Mouse (Mus musculus) left cerebral cortex, postnatal 14 days (tissue): Measurements from ENCODE around the gene Plin3. TPM values are rescaled to one million over a fixed set of nuclear protein-coding genes. Genes with fewer than 3 reads are reported as not detected.

Experiments used
- DNase-seq, 2 experiments: peaks; one replicate each; pipeline ENCODE4 v3.0.0; 2021 to 2022; ENCODE audit warnings: low spot score in 2 of 2, mixed read lengths in 1 of 2
- intact Hi-C: fragments of 180-260 bp; cut with DNase I; formaldehyde crosslinking; loops from one replicate; pipeline ENCODE4 v1.15.1; 2025
- long read RNA-seq, 2 experiments: library from polyadenylated mRNA; stranded (forward); transcript quantifications; one replicate each; pipeline ENCODE4 v2.0.0; 2021
- total RNA-seq, 2 experiments: library from RNA; stranded (reverse); gene quantifications; 2 replicates each; pipeline ENCODE4 v1.2.3; 2021

Gene Plin3
- 1 to 10 TPM; 4.8 TPM for total RNA-seq
- long read RNA-seq, experiment 1, partial matches to known transcripts, result 0 of 4 reads
- long read RNA-seq, experiment 1, other reads (novel, unspliced or antisense), result 2 of 4 reads
- long read RNA-seq, experiment 2, transcript Plin3-201 (8 exons, 3,645 nt), result major isoform, 6 of 6 reads
- long read RNA-seq, experiment 2, partial matches to known transcripts, result 0 of 6 reads
- long read RNA-seq, experiment 2, other reads (novel, unspliced or antisense), result 0 of 6 reads

GRCm38 (mm10) chr17:56292531-56293222 is at the start of gene Plin3:
Plin3 (minus strand) TSS chr17:56292873.
- DNase-seq, result no peak
- intact Hi-C loops, result no loop called here

- intact Hi-C loops, result no loop called here
- no peak for DNase-seq
Measured at GRCm38 (mm10) chr17:56340717-56341116, 48.0 kb upstream of the Plin3 start.

- no peak for DNase-seq
Measured at GRCm38 (mm10) chr17:56338909-56339308, 46.2 kb upstream of the Plin3 start.

GRCm38 (mm10) chr17:56337791-56338190 is 45.1 kb upstream of the Plin3 start:
- DNase-seq, result no peak
- intact Hi-C loops, result no loop called here

More at GRCm38 (mm10) chr17:56338909-56339308, 46.2 kb upstream of the Plin3 start:
- intact Hi-C loops, result no loop called here

DNA sequence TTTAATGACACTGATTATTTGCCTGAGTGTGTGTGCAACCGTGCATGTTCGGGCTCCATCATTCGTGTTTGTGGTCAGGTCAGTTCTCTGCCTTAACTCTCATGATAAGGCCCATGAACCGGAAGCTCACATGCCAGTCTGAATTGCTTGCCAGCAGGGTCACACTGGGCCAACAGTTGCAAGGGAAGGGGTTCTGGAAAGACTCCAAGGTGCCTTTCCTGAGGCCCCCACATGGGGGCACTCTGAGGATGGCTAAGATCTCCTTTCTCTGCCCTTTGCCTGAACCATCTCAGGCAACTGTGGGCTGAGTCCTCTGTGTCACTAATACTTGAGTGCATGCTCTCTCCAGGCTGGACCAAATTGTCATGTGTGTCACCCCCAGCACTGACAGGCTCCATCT is 44.5 kb upstream of the Plin3 start:
- intact Hi-C loops, result no loop called here

GRCm38 (mm10) chr17:56332987-56333386 is 40.3 kb upstream of the Plin3 start:
- intact Hi-C loops, result no loop called here
- no peak for DNase-seq

More for the DNA sequence above, 44.5 kb upstream of the Plin3 start:
- DNase-seq, result peak; percentile 51 to 70

GRCm38 (mm10) chr17:56331256-56331655 is 38.6 kb upstream of the Plin3 start:
- DNase-seq, result no peak
- intact Hi-C loops, result no loop called here

GRCm38 (mm10) chr17:56330345-56330744 is 37.7 kb upstream of the Plin3 start:
- DNase-seq, result no peak
- intact Hi-C loops, result no loop called here

GRCm38 (mm10) chr17:56329267-56329666 is 36.6 kb upstream of the Plin3 start:
- intact Hi-C loops, result no loop called here
- DNase-seq, result no peak

DNA sequence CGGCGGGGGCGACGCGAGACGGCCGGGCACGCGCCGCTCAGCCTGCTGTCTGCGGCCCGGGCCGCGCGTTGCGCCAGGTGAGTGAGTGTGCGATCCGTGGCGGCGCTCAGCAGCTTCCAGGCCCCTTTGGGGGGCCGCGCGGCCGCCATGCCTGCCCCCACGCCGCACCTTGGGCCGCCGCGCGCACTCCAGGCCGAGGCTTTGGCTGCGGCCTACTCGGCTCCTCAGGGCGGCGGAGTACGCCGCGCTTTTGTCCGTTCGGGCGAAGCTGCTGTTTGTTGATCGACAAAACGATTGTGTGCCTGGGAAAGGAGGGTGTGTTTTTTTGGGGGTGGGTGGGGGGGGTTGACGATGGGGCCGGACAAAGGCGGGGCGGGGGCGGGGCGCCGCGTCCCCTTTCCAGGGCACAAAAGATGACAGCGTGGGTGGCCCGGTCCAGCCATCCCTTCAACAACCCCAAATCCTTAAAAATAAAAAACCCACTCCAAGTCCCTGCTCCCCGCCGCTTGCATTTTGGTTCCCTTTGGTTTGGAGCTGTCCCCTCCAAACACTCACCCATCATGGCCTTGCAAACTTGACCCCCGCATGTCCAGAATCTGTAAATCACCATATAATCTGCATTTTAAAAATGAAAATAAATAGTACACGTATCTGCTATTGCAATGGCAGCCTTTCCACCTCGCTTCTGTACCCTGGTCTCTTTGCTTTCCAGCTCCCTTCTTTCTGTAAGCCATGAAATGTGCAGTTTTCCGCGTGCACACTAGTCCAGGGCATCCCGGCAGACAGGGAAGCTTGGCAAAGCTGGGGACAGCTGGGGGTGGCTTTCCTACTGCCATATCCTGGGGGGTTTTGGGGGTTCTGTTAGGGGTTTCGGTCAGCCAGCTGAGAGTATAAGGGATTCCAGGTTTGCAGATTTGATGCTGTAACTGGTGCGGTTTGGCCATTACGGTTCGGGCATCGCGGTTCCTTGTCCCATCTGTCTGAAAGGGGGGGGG is 33.8 kb upstream of the Plin3 start:
- intact Hi-C loops, result no loop called here
- peak in 1 of 2 experiments; percentile 24 for DNase-seq

GRCm38 (mm10) chr17:56325450-56326152 is 32.9 kb upstream of the Plin3 start, which contains the start of gene Kdm4b:
Kdm4b (plus strand) TSS chr17:56326062.
- DNase-seq, result peak; percentile 99 to 100
- intact Hi-C loops, result no loop called here

- intact Hi-C loops, result no loop called here
- no peak for DNase-seq
Measured at GRCm38 (mm10) chr17:56324419-56324818, 31.7 kb upstream of the Plin3 start.

- DNase-seq, result no peak
- intact Hi-C loops, result no loop called here
Measured at GRCm38 (mm10) chr17:56309191-56309945, 16.7 kb upstream of the Plin3 start.

DNA sequence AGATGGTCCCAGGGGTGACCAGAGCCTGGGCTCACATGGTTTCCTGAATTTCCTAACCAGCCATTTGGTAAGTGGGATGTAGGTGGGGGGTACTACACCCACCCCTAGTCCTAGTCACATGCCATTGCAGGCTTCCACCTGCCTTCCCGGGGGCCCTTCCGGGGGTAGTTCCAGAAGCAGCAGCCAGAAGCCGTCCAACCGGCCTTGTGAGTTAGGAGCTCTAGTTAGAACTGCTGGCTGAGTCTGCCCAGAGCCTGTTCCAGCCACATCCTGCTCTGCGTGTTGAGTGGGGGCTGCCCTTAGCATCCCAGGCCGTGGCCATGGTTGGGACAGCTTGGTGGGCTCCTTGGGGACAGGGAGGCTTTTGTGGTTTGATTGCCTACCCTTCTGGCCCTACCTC is 15.4 kb upstream of the Plin3 start:
- DNase-seq, result no peak
- intact Hi-C loops, result no loop called here

- intact Hi-C loops, result no loop called here
Measured at GRCm38 (mm10) chr17:56305826-56306225, 13.2 kb upstream of the Plin3 start.

DNA sequence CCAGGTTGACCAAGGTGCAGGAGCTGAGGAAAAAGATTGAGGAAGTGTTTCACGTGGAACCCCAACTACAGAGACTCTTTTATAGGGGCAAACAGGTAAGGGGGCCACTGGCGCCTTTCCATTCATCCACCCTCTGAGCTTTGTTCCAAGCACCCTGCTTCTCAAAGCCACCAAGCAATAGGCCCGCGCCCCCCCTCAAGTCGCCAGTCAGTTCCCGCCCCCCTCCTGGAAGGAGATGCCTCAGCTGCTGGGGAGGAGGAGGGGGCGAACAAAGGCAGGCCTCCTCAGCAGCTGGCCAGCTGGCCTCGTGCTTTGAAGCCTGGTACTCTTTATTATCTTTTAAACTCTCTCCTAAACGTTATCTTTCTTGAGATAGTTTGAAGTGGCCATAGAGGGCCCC is 12.5 kb upstream of the Plin3 start:
- no peak for DNase-seq
- intact Hi-C loops, result no loop called here

More at GRCm38 (mm10) chr17:56305826-56306225, 13.2 kb upstream of the Plin3 start:
- no peak for DNase-seq

DNA sequence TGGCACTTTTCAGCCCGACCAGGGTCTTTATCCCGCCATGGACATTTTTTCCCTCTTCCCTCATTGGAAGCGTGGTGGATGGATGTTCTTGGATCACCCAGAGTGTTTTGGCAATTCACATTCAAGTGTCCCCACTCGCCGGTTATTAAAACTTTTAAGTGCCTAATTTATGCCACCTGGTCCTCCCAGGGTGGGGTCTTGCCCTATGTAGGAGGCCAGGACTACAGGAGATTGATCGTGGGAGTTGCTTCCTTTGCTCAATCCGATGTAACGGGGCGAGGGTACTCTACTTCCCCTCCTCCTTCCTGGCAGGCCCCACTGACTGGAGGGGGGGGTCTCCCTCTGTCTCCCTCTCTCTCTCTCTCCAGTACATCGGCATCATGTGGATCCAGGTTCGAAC is 12.0 kb upstream of the Plin3 start:
- intact Hi-C loops, result no loop called here
- no peak for DNase-seq

DNA sequence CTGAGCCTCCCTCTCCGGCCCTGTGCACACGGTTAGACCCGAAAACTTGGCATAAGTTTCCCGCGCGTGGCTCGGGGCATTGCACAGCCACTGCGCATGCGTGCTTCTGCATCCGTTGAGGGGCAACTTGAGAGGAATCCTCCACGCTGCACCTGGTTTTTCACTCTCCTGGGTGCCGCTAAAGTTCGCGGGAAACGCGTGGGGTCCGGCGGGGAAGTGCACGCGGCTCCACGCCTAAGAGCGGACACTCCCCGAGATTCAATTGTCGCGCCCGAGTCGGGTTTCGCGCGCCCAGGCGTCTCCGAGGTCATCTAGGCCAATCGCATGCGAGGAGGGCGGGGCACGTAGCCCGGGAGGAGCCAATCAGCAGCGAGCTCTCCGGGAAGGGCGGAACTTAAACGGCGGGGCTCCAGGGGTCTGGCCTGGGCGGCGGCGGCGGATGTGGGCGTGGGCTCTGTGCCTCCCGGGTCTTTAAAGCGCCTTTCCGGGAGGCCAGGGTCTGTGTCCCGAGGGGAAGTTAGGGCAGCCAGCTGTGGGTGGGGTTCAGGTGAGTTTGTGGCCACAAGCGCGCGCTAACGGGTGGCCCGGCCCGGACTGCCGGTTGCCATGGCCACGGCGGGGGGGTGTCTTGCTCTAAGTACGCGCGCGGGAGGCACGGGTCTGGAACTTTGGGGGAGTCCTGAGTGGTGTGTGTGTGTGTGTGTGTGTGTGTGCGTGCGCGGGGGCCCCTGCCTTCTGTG is 11.3 kb upstream of the Plin3 start:
- peak; percentile 92 to 94 for DNase-seq
- intact Hi-C loops, result no loop called here
